Mouse (Mus musculus) naive thymus-derived CD4-positive, alpha-beta T cell, adult 2 months (primary cell): Measurements from ENCODE around the gene Bbs1.
A peak's percentile ranks its signal among the peaks of the same experiment; 100 is the strongest.
"Not testable (repeated sequence)": the region's sequence is repeated elsewhere in the genome, so short reads cannot be mapped to it uniquely, and the experiment has no call there.

Source experiments
- DNase-seq: peaks from one replicate; pipeline ENCODE4 v3.0.0-alpha.2; 2011; ENCODE audit warnings: low read depth

The Bbs1 gene

DNA sequence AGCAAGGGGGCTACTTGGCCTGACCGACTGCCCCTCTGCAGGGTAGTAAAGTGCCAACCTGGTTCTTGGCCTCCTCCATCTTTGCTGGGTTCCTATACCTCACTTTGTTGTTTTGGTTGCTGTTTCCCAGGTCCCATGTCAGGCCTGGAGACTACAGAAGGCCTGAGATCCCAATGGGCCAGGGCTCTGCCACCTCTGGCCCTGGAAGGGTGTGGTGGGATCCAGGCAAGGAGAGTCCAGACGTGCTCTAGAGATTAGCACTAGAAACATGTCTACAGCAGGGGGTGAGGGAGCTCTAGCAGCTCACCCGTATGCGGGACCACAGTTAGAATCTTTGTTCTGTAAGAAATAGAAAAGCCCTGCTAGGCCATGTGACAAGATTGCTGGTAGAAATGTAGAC lies 22.5 kb downstream of the Bbs1 start:
- DNase-seq, result no peak

DNA sequence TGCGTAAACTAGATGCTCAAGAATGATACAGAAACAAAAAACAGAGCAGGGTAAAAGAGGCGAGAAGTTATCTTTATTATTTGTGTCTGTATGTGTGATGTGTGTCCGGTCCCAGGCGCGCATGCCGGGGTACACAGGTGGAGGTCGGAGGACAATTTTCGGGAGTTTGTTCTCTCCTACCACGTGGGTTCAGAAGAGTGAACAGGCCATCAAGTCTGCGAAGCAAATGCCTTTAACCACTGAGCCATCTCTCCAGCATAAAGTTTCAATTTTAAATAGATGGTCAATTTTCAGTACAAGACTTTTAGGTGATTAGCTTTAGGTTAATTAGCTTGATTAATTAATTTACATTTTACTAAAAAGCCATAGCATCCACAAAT lies 27.1 kb downstream of the Bbs1 start:
- no peak for DNase-seq

DNA sequence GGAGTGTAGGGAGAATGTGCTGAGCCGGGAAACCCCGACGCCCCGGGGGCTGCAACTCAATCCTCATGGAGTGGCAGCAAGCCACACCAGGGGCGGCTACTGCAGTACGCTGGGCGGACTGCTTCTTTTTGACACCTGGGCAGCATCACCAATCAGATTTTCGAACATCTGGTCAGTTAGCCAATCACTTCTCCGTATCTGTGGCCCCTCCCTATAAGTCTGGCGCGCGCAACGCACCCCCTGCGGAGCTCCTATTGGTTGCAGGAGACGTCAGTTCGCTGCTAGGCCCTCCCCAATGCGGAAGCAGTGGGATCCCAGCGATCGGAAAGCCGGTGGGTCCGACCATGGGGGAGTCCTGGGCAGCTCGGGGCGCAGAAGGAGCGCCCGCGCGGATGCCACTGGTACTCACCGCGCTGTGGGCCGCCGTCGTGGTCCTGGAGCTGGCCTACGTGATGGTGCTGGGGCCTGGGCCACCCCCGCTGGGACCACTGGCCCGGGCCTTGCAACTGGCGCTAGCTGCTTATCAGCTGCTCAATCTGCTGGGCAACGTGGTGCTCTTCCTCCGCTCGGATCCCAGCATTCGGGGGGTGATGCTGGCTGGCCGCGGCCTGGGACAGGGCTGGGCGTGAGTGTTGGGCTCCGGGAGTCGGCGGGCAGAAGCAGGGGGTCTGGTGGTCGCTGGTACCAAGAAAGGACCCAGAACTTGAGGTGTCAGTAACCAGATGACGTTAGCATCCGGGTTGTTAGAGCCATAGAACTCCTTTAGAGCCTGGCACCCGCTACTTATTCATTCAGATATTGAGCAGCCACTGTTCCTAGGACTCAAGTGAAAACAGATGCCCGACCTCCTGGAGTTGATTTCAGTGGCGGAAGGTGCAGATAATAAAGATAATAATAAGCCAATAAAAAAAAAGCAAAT lies 27.8 kb downstream of the Bbs1 start, which contains the start of gene Zdhhc24:
TSS of gene Zdhhc24 (plus strand) at position 264 of the 919 bp plus-strand sequence.
- peak; percentile 95 for DNase-seq

DNA sequence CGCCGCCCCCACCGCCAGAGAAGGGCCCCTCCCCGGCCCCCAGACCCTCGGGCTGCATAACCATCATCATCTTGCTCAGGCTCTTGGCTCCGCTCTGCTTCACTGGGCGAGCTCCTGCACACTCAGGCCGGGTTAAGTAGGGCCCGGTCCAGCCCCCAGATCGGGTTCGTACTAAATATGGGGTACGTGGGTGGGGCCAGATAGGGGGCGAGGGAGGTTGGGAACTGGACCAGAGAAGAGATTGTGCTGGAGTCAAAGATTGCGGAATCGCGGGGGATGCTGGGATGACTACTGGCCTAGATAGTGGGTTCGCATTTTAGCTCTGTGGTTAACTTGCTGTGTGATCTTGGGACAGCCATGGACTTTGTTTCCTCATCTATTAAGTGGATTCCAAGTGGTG lies 28.6 kb downstream of the Bbs1 start, which contains the start of gene Actn3:
TSS of gene Actn3 (minus strand) at position 125 of the 400 bp plus-strand sequence.
- DNase-seq, result no peak

DNA sequence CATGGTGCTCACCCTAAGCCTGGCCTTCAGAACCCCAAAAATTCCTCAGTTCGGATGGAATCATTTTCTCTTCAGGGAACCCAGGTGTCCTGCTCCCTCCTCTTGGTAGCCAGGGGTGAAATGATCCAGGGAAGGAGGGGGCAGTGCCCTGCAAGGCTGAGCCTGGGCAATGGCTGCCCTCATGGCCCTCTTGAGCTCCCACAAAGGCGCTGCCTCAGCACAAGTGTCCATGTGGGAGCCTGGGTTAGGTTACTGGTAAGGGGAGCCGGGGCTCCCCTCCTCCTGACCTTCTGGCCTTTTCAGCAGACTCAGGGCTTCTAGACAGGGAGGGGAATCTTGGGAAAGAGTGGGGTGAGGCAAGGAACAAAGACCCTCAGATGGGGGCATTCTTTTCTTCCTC lies 29.7 kb downstream of the Bbs1 start:
- DNase-seq, result no peak

DNA sequence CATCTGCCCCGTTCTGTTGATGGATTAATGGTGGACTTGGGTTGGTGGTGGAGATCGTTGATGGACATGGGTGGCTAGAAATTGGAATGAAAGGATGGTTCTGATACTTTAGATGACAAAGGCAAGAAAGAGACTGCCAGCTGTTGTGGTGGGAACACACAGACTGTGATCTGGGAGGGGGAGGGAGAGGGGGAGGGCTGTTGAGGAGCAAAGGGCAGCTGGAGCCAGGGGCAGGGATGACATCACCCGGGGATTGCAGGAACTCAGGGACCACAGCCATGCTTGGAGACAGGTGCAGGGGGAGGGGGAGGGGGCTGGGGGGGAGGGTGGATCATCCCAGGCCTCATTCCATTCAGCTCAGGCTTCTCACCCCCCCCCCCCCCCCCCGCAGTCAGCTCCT lies 30.2 kb downstream of the Bbs1 start:
- no peak for DNase-seq

DNA sequence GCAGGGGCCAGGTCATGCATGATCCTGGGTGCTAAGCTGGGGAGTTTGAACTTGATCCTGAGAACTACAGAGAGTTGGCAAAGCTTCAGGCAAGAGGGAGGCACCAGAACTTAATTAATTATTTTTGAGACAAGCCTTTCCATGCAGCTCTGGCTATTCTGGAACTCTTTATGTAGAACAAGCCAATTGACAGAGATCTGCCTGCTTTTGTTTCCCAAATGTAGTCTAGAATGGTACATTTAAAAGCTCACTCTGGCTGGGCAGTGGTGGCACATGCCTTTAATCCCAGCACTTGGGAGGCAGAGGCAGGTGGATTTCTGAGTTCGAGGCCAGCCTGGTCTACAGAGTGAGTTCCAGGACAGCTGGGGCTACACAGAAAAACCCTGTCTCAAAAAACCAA lies 31.8 kb downstream of the Bbs1 start:
- DNase-seq, result not testable (repeated sequence)

DNA sequence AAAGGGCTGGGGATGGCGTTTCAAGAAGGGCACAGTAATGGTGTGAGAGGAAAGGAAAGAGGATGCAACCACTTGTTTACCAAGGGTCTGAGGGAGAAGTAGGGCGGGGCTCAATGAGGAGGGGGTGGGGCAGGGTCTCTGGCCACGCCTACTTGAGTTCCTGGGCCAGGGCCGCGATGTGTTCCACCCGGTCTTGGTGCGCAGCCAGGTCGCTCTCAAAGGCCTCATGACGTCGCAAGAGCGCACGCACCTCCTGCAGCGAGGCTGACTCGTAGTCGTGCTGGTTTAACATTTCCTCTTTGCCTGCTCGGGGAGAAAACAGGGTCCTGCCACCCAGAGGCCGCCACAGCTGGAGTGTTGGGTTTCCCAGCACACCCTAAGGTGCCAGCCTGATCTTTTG lies 41.3 kb downstream of the Bbs1 start:
- DNase-seq, result peak; percentile 47

DNA sequence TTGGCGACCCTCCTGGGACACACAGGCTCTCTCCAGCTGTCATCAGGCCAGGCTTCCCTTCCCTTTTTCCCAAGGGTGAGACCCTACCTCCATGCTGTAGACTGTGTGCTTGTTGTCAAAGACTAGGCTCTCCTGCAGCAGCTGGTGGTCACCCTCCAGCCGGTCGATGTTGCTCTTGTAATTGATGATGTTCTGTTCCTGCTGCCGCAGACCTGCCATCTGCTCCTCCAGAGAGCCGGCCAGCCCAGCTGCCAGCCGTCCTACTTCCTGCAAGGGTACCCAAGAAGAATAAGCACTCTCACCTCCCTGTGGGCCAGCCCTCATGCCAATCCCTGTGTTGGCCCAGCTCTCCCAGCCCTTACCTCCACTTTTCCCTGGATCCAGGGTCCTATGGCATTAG lies 43.4 kb downstream of the Bbs1 start:
- no peak for DNase-seq

DNA sequence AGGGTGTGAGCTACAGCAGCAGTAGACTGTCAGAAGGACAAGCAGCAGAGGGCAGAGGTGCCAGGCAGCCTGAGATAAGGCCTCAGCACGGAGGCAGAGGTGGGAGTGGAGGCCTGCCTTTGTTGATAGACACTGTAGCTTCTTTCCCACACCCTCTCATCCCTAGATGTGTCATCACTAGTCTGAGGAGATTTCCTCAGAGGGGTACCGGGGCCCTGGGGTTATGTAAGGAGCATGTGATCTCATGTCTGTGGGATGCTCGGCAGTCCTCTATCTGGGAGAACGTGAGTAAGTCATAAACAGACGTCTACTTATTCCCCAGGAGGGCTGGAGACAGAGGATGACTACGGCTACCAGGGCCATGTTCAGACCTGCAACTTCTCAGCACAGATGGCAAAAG lies 47.3 kb downstream of the Bbs1 start:
- no peak for DNase-seq

DNA sequence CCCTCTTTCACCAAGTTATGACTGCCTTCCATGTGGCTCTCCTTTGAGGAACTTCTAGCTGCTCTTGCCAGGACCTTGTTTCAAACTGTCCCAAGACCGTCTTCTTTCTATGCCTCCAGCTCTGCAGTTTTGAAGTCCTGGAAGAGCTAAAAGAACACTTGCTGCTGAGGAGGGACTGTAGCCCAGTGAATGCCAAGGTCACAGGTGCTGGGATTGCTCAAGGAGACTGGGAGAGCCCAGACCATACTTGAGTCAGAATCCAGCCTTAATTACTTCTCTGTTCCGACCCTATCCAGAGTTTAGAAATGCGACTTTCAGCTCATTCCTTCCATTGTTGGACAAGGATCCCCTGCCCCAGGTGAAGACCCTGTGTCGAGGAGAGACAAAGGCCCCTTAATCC lies 50.5 kb downstream of the Bbs1 start:
- no peak for DNase-seq

DNA sequence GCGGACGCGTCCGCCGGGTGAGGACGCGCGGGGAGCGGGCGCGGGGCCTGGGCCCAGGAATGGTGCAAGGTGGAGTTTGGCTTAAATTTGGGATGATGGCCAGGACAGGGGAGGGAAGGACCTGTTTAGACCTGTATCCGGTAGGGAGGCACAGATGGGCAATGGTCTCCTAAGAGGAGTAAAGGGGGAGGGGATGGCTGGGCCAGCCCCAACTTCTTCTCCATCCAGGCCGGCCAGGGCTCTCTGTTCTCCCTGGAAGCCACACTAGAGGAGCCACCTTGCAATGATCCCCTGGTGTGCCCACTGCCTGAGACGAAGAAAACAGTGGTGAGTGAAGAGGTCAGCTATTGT lies 51.0 kb downstream of the Bbs1 start:
- no peak for DNase-seq

DNA sequence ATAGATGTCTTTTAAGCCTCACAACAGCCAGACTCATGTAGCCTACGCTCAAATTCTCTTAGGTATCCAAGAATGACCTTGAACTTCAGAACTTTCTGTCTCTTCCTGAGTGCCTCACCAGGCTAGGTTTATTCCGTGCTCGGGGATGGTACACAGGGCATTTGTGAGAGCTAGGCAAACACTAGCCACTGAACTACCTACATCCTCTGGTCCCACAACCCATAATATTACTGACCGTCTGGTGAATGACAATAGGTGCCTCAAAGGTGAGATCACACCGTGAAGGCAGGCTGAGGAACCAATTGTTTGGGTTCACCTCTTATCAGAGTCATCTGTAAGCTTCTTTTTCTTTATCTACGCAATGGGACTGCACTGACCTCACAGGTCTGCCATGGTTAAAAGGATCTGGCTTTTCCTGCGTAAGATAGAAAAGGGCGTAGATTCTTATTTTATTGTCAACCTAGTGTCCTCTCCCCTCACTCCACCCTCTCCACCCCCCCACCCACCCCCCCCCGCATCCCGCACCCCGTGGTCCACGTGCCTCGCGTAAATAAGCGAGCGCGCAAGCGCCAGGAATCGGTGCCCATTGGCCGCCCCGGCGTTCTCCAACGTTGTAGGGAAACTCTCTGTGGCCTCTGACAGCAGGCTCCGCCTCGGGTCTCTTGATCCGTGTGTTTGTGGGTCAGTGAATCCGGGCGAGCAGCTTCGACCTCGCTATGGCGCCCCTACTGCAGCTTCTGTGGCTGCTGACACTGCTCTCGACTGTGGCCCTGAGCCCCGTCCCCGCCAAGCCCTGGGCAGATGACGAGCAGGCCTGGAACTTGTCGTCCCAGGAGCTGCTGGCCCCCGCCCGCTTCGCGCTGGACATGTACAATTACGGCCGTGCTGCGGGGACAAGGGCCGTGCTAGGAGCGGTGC lies 51.6 kb downstream of the Bbs1 start, which contains the start of gene Ctsf:
TSS of gene Ctsf (plus strand) at position 579 of the 918 bp plus-strand sequence.
- no peak for DNase-seq

DNA sequence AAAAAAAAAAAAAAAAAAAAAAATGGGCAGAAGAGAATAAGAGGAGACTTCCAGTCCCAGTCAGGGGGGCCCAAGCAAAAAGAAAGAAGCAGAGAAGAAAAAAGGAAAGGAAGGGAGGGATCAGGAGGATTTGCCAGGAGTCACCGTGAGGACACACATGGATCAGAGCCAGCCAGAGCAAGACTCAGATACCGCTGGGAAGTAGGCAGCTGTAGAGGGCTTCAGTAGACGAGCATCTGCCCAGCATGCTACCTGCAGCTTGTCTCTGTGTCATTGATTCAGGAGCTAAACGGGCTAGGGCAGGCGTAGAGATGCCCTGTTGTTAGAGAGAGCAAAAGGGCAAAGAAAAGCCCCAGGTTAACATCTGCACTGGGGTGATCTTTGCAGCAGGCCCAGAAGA lies 56.1 kb downstream of the Bbs1 start:
- no peak for DNase-seq

DNA sequence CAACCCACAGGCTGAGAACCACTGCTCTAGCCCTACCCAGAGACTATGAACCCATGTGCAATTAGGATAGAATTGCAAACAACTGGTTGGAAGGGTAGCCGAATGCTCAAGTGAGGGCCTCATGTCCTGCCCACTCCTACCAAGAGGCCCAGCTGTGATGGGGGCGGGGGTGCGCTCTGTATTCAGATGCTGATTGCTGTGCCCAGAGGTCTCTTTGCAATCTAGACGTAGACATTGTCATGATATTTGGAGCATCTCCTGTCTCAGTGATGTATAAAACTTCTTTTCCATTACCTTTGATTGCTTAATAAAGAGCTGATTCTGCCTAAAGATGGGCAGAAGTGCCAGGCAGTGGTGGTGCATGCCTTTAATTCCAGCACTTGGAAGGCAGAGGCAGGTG lies 56.6 kb downstream of the Bbs1 start:
- DNase-seq, result no peak

DNA sequence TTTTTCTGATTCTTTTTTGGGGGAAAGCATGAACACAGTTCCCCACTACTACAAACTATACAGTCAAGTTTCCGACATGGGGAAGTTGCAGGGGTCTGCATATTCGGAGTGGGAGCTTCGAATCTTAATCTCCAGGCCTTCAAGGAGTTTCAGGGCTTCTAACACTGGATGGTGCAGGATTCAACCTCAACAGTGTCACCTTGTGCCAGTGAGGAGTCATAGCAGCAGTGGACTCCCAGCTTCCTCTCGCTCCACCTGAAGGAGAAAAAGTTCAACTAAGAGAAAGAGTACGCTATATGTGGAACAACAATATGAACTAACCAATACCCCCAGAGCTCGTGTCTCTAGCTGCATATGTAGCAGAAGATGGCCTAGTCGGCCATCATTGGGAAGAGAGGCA lies 58.9 kb downstream of the Bbs1 start:
- DNase-seq, result peak; percentile 76

DNA sequence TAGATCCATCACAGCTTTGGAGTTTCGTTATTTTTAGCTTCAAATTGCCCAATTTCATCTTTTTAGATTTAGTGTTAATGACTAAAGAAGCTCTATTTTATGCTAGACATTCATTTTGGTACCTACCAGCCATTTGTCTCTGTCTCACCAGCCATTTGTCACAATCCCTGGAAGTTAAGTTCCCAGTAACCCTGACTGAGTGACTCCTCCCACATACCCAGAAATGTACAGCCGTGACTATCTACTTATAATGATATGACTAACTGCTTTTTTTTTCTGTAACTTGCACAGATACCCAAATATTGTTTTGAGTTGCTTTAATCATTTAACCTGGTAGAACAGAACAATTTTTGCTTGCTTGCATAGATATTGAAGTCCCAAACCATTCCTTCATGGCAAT lies 60.6 kb downstream of the Bbs1 start:
- DNase-seq, result no peak

DNA sequence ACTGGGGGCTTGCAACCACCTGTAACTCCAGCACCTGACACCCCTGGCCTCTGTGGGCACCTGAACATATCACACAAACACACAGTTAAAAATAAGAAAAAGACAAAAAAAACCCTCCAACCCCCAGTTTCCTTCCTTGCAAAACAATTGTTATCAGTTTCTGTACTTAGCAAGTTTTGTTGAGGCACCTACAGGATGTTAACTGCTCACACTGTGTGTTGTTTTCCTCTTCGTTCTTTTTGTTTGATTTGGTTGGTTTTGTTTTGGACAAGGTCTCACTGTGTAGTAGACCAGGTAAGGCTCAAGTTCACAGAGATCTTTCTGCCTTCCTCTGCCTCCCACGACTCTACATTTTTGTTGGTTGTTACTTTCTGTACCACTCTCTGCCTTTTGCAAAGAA lies 63.8 kb downstream of the Bbs1 start:
- peak; percentile 53 for DNase-seq

DNA sequence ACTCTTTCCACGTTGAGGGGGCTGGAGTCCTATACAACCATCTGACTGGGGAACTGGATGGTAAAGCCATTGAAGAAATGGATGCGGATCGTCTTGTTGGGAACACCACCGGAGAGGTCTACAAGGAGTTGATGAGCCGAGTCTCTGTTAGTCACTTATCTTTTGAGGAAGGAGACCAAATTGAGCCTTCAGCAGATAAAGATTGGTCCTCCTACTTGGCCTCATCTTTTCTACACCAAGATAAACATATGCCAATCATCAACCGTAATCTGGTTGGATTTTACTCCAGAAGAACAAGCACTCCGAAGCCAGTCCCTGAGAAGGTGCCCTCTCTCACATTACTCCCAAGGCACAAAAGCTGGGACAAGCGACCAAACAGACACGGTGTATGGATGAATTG lies 65.6 kb downstream of the Bbs1 start:
- no peak for DNase-seq

DNA sequence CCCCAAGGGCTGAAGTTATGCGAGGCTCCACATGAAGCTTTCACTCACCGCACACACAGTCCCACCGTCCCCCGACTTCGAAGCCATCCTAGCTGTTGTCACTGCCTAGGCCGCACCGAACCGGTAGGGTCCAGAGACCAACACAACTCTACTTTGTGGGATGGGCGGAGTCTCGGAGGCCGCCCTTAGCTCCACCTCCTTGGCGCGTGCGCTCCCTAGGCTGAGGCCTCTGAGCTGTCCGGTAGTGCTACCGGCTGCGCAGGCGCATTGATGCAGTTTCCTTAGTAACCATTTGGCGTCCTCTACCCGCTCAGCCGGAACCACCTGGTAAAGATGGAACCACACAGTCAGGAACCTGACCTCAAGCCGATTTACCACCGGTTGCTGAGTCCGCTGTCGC lies 67.3 kb downstream of the Bbs1 start, which contains the start of the genes Ccs and Ccdc87:
TSS of gene Ccs (minus strand) at position 184 of the 400 bp plus-strand sequence.
TSS of gene Ccdc87 (plus strand) at position 218 of the 400 bp plus-strand sequence.
- peak; percentile 98 for DNase-seq

DNA sequence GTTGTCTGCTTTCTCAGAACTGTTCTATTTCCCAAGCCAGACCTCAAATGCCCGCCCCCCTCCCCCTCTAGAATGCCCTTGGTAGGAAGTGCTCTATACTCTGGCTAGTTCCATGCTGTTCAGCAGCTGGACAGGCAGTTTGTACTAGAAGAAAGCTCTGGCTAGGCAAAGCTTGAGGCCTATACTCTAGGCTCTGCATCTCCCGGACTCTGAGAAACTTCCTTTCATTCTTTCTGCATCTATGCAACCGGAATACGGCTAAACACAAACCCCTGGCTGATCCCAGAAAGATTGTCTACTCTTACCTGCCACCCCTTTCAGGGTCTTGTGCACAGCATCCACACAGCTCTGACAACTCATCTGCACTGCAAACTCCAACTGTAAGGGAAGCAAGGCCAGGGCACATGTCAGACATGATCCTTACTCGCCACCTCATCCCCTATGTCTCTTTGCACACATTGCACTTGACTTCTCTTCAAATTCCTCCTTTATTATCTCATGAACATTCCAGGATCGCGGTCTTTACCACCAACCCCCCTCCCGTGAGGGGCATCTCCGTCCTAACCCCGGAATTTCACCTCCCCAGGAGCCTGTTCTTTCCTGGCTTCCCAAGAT lies 67.8 kb downstream of the Bbs1 start:
- no peak for DNase-seq

DNA sequence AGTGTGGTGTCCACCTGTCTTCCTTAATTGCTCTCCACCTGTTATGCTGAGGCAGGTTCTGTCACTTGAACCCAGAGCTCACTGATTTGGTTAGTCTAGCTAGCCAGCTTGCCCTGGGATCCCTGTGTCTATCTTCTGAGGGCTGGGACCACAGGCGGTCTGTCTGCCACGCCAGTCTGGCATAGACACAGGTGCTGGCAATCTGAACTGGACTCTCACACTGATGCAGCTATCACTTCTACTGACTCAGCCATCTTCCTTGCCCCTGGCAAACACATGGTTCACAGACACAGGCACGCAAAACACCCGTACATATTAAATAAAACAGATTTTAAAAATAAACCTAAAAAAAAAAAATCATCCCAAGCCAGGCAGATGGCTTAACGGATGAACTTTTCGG lies 69.4 kb downstream of the Bbs1 start:
- DNase-seq, result no peak
